Mouse (Mus musculus) heart, adult 2 months (tissue): ENCODE measurements around the gene Tspan17.

ENCODE experiments used
- CTCF ChIP-seq: fragments of 200-600 bp; IDR thresholded peaks from 2 replicates; pipeline ENCODE4 v1.8.1; 2022; ENCODE audit warnings: antibody characterized with exemption, mild to moderate bottlenecking, moderate library complexity
- POLR2A ChIP-seq: fragments of 200-500 bp; IDR thresholded peaks from 2 replicates; pipeline ENCODE4 v1.6.1; 2011; ENCODE audit warnings: mild to moderate bottlenecking, low read depth, low read length, control low read depth; ENCODE audit not compliant: insufficient read depth

GRCm38 (mm10) chr13:54837471-54837889 is 48.3 kb downstream of the Tspan17 start:
- TF ChIP-seq CTCF: no peak
- no peak for TF ChIP-seq POLR2A
